Mouse (Mus musculus) adrenal gland, postnatal 36 days (tissue): ENCODE measurements around the gene Gsg1l. TPM values are rescaled to one million over a fixed set of nuclear protein-coding genes. Genes with fewer than 3 reads are reported as not detected.
A peak's percentile ranks its signal among the peaks of the same experiment; 100 is the strongest.

Experiments
- DNase-seq, 2 experiments: peaks; one replicate each; pipeline ENCODE4 v3.0.0; 2021; ENCODE audit warnings: mixed read lengths in 1 of 2
- total RNA-seq, 2 experiments: library from RNA; stranded (reverse); gene quantifications; 2 replicates each; pipeline ENCODE4 v1.2.3; 2021

Gsg1l gene
- total RNA-seq, 2 experiments from 2014 or later, result 68.9 to 70.8 TPM

DNA sequence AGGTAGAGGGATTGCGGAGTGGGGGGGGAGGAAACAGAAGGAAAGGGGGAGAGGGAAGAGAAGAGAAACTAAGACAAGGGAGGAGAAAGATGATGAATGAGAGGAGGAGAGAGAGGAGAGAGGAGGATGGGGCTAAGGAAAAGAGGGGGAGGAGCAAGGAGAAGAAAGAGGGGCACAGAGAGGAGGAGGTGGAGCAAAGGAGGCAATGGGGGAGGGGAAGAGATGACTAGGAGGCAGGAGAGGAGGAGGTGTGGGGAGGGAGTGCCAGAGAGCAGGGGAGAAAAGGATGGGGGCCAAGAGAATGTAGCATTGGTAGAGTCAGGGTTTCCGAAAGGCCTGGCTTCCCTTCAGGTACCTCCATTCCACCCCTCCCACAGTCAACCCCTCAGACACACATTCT lies 147.9 kb downstream of the Gsg1l start:
- no peak for DNase-seq

DNA sequence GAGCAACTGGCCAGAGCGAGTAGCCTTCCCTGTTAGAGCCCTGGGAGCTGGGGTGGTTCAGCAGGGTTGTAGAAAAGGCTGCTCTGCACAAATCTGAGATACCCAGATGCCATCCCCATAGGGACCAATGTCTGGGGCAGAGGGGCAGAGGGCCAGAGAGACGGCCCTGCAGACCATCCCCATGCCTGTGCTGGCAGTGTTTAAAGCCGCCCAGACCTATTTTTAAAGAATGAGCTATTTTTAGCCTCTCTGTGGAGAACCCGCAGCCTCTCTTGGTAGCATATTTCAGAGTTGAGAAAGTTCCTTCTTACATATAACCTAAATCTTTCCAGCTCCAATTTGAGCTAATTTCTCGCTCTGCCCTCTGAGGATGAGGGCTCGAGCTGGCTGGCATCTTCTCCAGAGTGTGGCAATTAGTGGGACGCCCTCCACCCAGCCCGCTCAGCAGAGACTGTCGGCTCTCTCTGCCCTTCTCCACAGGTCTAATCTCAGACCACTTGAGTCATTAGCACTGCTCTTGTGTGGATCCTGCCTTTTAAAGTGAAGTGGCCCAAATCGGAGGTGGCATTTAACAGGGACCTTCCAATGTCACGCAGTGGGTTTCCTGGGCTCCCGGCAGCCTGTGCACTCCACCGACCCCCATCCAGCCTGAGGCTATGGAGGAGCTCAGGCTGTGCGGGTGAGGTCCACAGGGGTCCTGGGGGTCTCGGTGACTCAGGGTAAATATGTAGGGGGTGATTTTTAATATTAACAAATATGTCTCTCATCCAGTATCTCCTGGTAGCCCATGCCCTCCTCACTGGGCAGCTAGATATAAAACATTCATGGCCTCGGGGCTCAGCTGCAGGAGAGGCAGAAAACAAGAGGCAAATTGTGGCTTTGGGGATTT lies 148.6 kb downstream of the Gsg1l start:
- DNase-seq, result peak in 1 of 2 experiments; percentile 19

DNA sequence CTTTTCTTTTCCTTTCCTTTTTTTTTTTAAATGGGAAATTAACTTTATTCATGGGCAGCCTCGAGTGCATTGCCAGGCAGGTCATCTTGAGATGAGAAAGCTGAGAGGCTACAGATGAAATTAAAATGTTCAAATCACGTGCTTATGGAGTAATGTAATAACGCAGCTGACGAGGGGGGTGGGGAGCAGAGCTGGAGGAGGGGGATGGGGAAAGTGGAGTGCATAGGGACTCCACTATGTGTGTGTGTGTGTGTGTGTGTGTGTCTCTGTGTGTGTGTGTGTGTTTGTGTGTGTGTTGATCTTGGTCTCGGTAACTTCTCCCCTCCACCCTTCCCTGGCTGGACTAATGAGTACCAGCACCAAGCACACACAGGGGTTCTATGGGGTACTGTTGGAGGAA lies 150.6 kb downstream of the Gsg1l start:
- DNase-seq, result no peak

DNA sequence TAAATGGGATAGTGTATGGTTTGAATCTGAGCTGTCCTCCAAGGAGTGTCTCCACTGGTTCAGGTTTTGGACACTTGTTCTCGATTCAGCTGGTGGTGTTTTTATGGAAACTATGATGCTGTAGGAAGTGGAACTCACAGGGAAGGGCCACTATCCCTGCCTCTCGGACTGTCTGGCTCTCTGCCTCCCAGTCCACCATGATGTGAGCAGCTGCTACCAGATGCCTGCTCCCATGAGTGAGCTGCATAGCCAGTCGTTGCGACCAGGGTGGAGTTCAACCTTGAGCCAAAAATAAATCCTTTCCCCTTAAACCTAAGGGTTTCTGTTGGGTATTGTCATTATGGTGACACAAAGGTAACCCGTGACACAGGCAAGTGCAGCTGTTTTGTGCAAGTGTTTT lies 158.2 kb downstream of the Gsg1l start:
- DNase-seq, result no peak

DNA sequence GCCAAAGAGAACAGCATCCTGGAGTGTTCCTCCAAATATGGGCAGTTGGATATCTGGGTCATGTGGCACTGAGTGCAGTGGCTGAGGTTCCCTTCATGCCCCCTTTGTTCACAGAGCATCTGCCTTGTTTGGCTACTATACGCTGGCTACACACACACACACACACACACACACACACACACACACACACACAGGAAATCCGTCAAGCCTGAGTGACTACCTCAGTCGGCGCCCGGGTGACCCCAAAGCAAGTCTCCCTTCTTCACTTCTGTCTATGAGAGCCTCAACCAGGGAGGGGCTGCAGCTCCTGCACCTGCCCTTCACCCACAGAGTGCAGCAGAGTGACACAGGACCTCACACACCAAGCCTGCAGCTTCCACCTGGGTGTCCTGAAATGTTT lies 161.4 kb downstream of the Gsg1l start:
- DNase-seq, result no peak

DNA sequence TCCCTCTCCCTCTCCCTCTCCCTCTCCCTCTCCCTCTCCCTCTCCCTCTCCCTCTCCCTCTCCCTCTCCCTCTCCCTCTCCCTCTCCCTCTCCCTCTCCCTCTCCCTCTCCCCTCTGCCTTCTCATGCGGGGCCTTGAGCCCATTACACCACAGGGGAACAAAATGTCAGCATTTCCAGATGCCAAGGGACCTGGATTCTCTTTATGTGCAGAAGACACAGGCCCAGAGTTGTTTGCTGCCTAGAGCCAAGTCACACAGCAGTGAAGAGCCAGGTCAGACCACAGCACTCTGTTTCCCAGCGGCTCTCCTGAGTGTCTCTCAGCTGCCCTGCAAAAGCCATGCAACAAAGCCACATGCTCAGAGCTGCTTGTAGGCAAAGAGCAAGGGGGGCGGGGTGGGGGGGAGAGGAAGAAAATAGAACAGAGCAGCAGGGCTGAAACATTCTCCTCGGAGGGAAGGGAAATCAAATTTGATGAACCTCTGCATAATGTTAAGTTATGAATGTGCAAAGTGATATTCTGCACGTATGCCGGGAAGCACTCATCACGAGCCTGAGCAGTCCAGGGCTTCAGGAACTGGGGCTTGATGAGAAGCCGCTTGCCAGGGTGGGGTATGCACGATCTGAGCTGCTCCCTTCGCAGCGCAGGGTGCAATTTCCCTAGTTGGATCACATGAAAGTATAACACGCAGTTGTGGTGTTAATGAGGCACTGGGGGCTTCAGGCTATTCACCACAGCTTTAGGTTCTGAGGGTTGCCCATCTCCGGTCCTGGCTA lies 181.6 kb downstream of the Gsg1l start:
- peak; percentile 39 to 66 for DNase-seq

DNA sequence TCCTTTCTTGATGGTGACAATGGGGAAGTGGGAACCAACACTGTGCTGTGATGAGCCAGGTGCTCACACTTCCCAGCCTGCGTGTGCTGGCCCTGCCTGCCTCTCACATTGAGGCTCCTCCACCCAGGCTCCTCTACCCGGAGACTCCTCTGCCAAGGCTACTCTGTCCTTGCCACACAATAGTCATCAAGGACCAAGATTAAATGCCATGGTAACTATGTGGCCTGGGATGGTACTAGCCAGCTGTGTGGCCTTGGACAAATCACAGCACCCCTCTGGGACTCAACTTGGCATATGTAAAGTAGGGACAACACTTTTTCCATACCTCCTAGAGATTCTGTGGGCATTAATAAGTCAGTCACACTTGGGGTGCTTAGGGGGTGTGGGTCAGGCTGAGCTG lies 182.3 kb downstream of the Gsg1l start:
- peak; percentile 72 to 79 for DNase-seq

DNA sequence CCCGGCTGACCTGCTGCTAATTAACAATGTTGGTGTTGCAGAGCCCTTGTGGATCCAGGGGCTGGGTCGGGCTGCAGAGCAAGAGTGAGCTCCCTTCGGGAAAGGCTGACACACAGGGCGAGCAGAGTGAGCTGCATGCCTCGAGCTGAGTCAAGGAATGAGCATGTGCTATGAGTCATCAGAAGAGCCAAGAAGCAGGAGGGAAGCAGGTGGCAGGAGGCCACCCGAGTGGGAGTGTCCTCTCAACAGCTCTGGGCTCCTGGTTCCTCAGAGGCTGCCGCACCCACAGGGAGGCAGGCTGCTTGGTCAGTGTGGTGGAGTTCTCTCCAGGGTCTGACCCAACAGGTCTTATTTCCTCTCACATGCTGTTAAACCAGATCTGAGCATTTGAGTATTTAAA lies 183.2 kb downstream of the Gsg1l start:
- peak; percentile 87 to 89 for DNase-seq

DNA sequence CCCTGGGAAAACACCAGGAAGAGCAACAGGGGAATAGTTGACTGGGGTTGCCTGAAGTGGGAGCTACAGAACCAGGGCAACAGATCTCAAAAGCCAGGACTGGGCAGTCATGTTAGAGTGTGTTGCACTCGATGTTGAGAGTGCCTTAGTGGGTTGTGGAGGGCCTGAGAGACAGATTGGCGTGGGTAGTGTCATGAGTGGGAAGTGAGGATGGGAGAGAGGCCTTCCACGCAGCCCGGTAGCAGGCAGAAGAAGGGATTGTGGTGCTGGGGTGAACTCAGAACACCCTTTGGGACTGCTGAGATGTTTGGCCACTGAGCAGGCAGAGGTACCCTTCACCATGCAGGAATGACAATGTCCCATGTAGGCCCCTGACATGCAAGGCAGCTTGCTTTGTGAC lies 185.2 kb downstream of the Gsg1l start:
- no peak for DNase-seq

DNA sequence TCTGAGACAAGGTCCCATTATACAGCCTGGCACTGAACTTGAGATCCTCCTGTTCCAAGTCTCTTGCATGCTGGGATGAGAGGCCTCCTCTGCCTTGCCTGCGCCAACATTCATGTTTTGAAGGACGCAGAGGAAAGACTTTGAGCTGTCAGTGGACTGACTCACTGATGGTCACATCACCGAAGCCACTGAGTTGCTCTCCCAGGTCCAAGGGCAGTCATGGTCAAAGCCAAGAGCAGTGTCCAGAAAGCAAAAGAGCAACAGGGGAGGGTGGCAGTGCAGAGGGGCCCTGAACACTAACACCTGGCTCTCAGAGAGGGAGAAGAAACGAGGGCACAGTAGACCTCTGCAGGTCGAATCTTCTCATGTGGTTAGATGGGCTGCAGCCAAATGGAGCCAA lies 188.6 kb downstream of the Gsg1l start:
- DNase-seq, result peak; percentile 64 to 69

DNA sequence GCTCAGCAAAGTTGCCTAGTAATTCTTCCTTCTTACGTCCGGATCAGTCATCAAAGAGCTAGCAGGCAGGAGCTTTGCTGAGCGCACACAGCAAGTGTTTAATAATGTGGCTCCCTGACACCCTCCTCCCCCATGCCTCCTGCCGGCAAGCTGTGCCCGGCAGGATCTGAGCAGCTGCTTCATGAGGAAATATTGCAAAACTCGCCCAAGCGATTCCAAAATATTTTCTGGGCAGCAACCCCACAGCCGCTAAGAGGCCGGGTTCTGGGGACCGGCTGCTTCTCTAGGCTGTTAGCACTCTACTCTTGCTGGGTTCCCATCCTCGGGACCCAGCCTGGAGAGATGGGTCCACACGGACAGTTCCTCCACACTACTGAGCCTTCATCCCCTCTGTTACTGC lies 193.8 kb downstream of the Gsg1l start:
- DNase-seq, result peak; percentile 49 to 50

DNA sequence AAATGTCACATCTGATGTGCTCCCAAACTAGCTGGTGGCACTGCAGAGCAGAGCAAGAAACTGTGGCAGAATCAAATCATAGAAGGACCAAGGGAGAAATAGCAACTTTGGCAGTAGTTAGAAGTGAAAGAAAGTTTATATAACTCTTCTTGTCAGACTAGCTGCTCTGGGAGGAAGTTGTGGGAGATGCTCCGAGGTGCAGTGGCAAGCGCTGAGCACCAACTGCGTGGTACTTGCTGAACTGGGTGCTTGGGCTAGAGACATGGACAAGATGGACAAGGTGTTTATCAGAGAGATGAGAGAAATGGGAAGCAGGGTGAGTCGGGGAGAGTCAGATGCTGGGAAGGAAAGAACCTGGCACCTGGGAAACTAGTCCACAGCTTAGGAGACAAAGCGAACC lies 194.4 kb downstream of the Gsg1l start:
- DNase-seq, result no peak

DNA sequence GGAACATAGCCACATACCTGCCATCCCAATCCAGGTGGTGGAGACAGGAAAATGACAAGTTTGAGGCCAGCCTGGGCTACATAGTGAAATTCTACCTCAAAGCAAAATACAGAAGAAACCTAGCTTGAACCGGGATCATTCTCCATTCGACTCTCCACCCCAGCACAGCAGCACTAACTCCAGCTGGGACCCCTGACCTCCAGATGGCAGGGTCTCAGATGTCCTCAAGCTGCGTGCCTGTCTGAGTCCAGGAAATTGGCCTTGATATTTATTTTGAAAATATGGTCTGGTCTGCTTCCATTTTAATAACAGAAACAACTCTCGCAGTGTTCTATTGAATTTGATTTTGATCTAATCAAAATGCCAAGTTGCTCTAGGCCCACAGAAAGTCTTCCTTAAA lies 195.1 kb downstream of the Gsg1l start:
- DNase-seq, result no peak

DNA sequence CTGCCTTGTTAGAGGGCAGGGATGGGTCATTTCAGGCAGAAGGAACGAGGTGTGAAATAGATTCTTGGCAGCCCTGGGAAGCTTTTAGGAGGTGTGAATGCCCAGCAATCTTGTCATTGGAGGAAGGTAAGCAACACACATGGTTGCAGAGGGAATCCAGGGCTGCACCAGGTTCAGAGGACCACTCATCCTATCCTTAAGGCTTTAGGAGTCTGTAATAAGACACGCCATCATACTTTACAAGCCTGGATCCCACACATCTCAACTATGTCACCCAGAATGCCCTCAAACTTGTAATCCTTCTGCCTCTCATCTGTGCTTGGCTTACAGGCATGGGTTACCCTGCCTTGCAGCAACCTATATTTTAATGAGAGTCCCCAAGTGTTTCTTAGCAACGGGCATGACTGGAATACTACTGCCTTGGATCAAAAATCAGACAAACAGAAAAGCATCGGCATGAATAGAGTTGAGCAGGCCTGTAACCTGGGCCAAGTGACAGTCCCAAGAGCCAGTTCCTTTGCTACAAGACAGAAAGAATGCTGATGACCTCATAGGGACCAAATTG lies 196.0 kb downstream of the Gsg1l start:
- DNase-seq, result no peak

DNA sequence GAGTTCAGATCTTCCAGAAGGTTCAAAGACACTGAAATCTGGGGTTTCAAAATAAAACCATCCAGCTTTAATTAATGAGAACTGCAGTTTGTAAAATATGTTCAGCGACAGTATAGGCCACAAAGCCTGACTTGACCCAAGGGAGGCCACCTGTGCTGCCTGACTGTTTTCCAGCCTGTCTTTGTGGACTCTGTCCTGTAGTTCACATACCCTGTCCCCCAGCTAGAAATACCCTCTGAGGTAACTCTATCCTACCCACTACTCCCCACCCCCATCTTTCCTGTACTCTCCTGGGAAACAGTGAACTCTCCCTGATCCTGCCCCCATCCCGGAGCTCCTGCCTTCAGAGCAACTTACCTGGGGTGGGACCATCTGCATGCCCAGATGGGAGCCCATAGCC lies 199.0 kb downstream of the Gsg1l start:
- no peak for DNase-seq

DNA sequence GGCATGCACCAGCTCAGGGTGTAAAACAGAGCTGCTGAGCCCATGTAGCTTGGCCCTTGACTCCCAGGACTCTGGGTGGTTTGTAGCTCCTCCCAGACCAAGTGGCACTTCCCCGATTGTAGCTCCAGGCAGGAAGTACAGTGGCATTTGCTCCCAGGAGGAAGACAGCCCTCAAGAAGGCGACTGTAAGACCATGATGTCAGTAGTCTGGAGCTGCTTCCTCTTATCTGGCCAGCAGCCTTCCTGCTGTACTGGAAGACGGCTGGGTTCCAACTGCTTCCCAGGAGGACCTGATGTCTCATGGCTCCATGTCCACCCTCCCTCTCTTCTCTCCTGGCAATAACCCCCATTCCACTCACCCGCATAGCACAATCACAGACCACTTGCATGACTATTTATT lies 204.2 kb downstream of the Gsg1l start:
- DNase-seq, result no peak

DNA sequence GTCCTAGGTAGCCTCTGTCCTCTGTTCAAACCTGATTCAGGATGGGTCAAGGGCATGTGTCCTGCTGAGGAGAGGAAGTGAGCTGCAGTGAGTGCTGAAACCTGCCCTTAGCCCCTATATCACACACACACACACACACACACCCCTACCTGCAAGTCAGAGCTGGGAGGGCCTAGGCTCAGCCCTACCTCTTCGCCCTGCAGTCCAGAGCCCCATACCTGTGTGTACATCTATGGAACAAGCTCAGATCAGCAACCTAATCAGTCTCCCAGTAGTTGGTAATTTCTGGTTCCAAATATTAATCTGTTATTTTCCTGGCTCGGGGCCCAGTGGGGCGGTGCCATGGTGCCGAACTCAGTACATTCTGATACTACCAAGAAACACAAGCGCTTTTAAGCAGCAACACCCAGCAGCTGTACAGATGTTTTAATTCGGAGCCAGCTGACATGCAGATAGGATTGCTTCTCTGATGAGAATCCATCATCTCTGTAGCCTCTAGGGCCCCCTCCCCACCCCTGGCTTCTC lies 208.2 kb downstream of the Gsg1l start:
- peak; percentile 66 to 69 for DNase-seq

DNA sequence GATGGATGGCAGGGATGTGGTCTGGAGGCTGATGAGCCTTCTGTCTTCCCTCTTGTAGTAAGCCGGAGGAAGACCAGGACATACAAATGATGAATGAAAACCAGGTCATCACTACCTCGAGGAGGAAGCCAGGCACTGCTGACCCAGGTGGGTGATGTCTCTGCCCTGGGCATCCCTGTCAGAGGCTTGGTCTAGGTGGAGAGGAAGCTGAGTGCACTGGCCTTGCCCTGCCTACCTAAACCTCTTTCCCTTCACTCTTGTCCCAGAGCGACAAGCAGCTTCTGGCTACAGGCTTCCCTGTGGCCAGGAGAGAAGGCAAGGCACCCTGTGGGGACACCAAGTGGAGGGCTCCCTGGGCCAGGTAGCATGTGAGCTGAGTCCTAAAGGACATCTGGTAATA lies 209.3 kb downstream of the Gsg1l start:
- no peak for DNase-seq

DNA sequence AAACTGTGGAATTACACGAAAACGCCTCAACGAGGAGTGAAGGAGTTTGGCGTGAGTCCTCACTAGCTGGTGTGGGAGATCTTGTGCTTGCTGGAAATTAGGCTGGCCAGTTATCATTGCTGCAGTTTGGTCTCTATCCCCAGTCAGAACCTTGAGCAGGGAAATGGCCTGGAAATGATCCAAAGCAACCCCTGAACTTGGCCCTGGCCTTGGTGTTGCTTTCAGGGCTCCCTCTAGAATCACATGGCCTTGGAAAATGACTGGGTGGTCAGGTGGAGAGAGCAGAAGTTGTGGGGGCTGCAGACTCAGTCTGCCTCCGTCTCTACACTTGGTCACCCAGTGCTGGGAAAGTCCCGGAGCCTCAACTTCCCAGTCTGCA lies 210.0 kb downstream of the Gsg1l start:
- DNase-seq, result peak; percentile 33 to 58

DNA sequence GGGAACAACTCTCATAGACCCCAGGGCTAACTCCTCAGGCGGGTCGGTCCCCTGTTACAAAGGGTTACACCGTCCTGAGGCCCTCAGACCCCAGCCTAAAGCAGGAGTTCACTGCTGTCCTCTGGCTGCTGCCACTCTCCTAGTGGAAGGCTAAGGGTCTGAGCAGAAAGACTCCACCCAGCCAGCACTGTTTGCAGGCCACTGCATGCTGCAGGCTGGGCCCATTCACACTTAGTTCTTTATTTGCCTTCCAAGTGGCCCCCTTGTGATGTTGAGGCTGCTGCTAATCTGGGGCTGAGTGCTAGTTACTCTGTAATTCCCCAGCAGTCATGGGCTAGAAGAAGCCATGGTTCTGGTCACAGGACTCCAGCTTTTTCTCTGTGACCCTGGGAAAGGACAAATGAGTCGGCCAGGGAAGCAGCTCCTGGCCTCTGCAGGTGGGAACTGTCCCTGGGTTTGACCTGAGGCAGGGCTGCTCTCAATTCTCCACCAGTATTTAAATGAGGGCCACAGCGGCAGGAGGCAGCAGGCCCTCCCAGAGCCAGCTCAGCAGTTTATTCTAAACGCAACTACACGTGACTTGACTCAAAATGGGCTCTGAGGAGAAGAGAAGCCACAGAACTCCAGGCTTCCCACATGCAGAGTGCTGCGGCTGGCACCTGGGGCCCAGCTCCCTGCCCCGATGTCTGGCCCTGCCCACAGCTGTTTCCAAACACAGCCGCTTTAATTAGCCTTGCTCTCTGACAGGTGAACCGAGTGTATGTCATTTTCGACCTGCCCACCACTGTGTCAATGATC lies 210.6 kb downstream of the Gsg1l start:
- no peak for DNase-seq

DNA sequence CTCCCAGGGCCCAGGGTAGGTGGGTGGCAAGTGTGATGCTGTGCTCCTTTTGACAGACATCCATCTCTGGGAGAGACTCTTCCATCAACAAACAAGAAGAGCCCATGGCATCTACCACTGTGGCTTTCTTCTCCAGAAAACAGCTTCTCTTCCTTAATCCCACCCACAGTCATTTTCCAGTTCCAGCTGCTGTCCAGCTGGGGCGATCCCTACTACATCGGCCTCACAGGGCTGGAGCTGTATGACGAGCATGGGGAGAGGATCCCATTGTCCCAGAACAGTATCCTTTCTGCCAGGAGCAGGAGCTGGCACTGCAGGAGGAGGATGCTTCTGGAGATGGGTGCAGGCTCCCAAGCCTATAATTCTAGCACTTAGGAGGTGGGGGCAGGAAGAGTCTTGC lies 213.6 kb downstream of the Gsg1l start:
- no peak for DNase-seq

DNA sequence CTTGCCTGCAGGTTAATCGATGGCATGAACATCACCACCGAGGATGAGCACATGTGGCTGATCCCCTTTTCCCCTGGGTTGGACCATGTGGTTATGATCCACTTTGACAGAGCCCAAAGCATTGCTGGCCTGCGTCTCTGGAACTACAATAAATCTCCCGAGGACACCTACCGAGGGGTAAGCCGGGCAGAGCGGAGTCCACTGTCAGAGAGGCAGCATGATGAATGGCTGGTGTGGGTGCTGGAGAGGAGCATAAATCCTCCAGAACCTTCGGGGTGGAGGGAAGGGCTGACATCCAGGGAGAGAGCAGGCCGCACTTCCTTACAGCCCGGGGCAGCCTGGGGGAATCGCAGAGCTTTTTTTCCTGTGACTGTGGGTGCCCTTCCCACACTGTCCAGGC lies 217.0 kb downstream of the Gsg1l start:
- DNase-seq, result peak; percentile 65 to 69
